Mouse (Mus musculus): ENCODE data around the gene Pln. TPM values are rescaled to one million over a fixed set of nuclear protein-coding genes. Genes with fewer than 3 reads are reported as not detected.

Gene Pln
- polyA plus RNA-seq (2014; fragmentation: Nextera tagmentation; extraction: Ambion mirVana): 1.9 and 2.3 TPM in 2 replicates

- no peak within 1 kb of the TSS for H3K4me2 ChIP-seq (ENCODE audit: low read depth)
- 84% methylated on average over 6 of the region's 6 CpGs for WGBS
- no peak within 1 kb of the TSS for H3K4me3 ChIP-seq (ENCODE audit: low read depth, low read length)
- H3K36me3 ChIP-seq (ENCODE audit: control insufficient read depth, insufficient read depth, low read length): no peaks in the 10 kb centered on the region
- H3K4me1 ChIP-seq (ENCODE audit: control insufficient read depth, insufficient read depth, low read length): no peaks in the 10 kb centered on the region
- H3K27ac ChIP-seq (ENCODE audit: low read depth, low read length): no peak within 1 kb of the TSS
- H3K9me3 ChIP-seq (ENCODE audit: control insufficient read depth, low read length): no peaks in the 10 kb centered on the region
- ATAC-seq (ENCODE audit: insufficient read depth, low FRiP score, low TSS enrichment) (no peak), DNase-seq (ENCODE audit: low spot score) (no peak)
- H3K27me3 ChIP-seq (ENCODE audit: control insufficient read depth, insufficient read depth, low read length): no peaks in the 10 kb centered on the region
- no peak within 1 kb of the TSS for H3K9ac ChIP-seq (ENCODE audit: low read length)
These were observed at the start of gene Pln for GRCm38 (mm10) chr10:53337162-53337923. Gene Pln, plus strand, starts transcription at chr10:53337667.

- Histone ChIP-seq H3K36me3 (ENCODE audit: control insufficient read depth, insufficient read depth, low read length) (no peaks in the 10 kb centered on the region), H3K27ac (ENCODE audit: low read depth, low read length) (no peak overlapping the region), H3K4me1 (ENCODE audit: control insufficient read depth, insufficient read depth, low read length) (no peaks in the 10 kb centered on the region), H3K9ac (ENCODE audit: low read length) (no peak overlapping the region), H3K27me3 (ENCODE audit: control insufficient read depth, insufficient read depth, low read length) (no peaks in the 10 kb centered on the region), H3K4me3 (ENCODE audit: low read depth, low read length) (no peak overlapping the region), H3K9me3 (ENCODE audit: control insufficient read depth, low read length) (no peaks in the 10 kb centered on the region), H3K4me2 (ENCODE audit: low read depth) (no peak overlapping the region)
- WGBS: 57% methylated on average over 3 of the region's 3 CpGs
- no peak for ATAC-seq (ENCODE audit: insufficient read depth, low FRiP score, low TSS enrichment)
- DNase-seq (ENCODE audit: low spot score): no peak
These were observed 31.6 kb upstream of the Pln start for GRCm38 (mm10) chr10:53305867-53306266.

GRCm38 (mm10) chr10:53306674-53307073 is 30.8 kb upstream of the Pln start:
- Histone ChIP-seq H3K4me1 (ENCODE audit: control insufficient read depth, insufficient read depth, low read length) (no peaks in the 10 kb centered on the region), H3K9me3 (ENCODE audit: control insufficient read depth, low read length) (no peaks in the 10 kb centered on the region), H3K4me3 (ENCODE audit: low read depth, low read length) (no peak overlapping the region), H3K27me3 (ENCODE audit: control insufficient read depth, insufficient read depth, low read length) (no peaks in the 10 kb centered on the region), H3K4me2 (ENCODE audit: low read depth) (no peak overlapping the region), H3K27ac (ENCODE audit: low read depth, low read length) (no peak overlapping the region), H3K36me3 (ENCODE audit: control insufficient read depth, insufficient read depth, low read length) (no peaks in the 10 kb centered on the region), H3K9ac (ENCODE audit: low read length) (no peak overlapping the region)
- 93% methylated on average over 3 of the region's 3 CpGs for WGBS
- ATAC-seq (ENCODE audit: insufficient read depth, low FRiP score, low TSS enrichment) (no peak), DNase-seq (ENCODE audit: low spot score) (no peak)

GRCm38 (mm10) chr10:53323367-53323766 is 14.1 kb upstream of the Pln start:
- Histone ChIP-seq H3K9me3 (ENCODE audit: control insufficient read depth, low read length) (no peaks in the 10 kb centered on the region), H3K27ac (ENCODE audit: low read depth, low read length) (no peak overlapping the region), H3K27me3 (ENCODE audit: control insufficient read depth, insufficient read depth, low read length) (no peaks in the 10 kb centered on the region), H3K4me3 (ENCODE audit: low read depth, low read length) (no peak overlapping the region), H3K36me3 (ENCODE audit: control insufficient read depth, insufficient read depth, low read length) (no peaks in the 10 kb centered on the region), H3K4me2 (ENCODE audit: low read depth) (no peak overlapping the region), H3K9ac (ENCODE audit: low read length) (no peak overlapping the region), H3K4me1 (ENCODE audit: control insufficient read depth, insufficient read depth, low read length) (no peaks in the 10 kb centered on the region)
- no peak for ATAC-seq (ENCODE audit: insufficient read depth, low FRiP score, low TSS enrichment)
- no peak for DNase-seq (ENCODE audit: low spot score)

GRCm38 (mm10) chr10:53324663-53325062 is 12.8 kb upstream of the Pln start:
- no peaks in the 10 kb centered on the region for H3K4me1 ChIP-seq (ENCODE audit: control insufficient read depth, insufficient read depth, low read length)
- no peak overlapping the region for H3K4me3 ChIP-seq (ENCODE audit: low read depth, low read length)
- no peak for ATAC-seq (ENCODE audit: insufficient read depth, low FRiP score, low TSS enrichment)
- no peak for DNase-seq (ENCODE audit: low spot score)
- WGBS: 74% methylated on average over 1 of the region's 1 CpGs
- no peaks in the 10 kb centered on the region for H3K36me3 ChIP-seq (ENCODE audit: control insufficient read depth, insufficient read depth, low read length)
- H3K9me3 ChIP-seq (ENCODE audit: control insufficient read depth, low read length): no peaks in the 10 kb centered on the region
- no peaks in the 10 kb centered on the region for H3K27me3 ChIP-seq (ENCODE audit: control insufficient read depth, insufficient read depth, low read length)
- no peak overlapping the region for H3K4me2 ChIP-seq (ENCODE audit: low read depth)
- no peak overlapping the region for H3K27ac ChIP-seq (ENCODE audit: low read depth, low read length)
- H3K9ac ChIP-seq (ENCODE audit: low read length): no peak overlapping the region

GRCm38 (mm10) chr10:53326367-53326766 is 11.1 kb upstream of the Pln start:
- ATAC-seq (ENCODE audit: insufficient read depth, low FRiP score, low TSS enrichment) (no peak), DNase-seq (ENCODE audit: low spot score) (no peak)
- Histone ChIP-seq H3K27ac (ENCODE audit: low read depth, low read length) (no peak overlapping the region), H3K9ac (ENCODE audit: low read length) (no peak overlapping the region), H3K27me3 (ENCODE audit: control insufficient read depth, insufficient read depth, low read length) (no peaks in the 10 kb centered on the region), H3K4me3 (ENCODE audit: low read depth, low read length) (no peak overlapping the region), H3K4me1 (ENCODE audit: control insufficient read depth, insufficient read depth, low read length) (no peaks in the 10 kb centered on the region), H3K36me3 (ENCODE audit: control insufficient read depth, insufficient read depth, low read length) (no peaks in the 10 kb centered on the region), H3K9me3 (ENCODE audit: control insufficient read depth, low read length) (no peaks in the 10 kb centered on the region), H3K4me2 (ENCODE audit: low read depth) (no peak overlapping the region)

- ATAC-seq (ENCODE audit: insufficient read depth, low FRiP score, low TSS enrichment): no peak
- no peaks in the 10 kb centered on the region for H3K27me3 ChIP-seq (ENCODE audit: control insufficient read depth, insufficient read depth, low read length)
- H3K4me1 ChIP-seq (ENCODE audit: control insufficient read depth, insufficient read depth, low read length): no peaks in the 10 kb centered on the region
- H3K9me3 ChIP-seq (ENCODE audit: control insufficient read depth, low read length): no peaks in the 10 kb centered on the region
- 88% methylated on average over 3 of the region's 3 CpGs for WGBS
- no peak overlapping the region for H3K4me2 ChIP-seq (ENCODE audit: low read depth)
- no peaks in the 10 kb centered on the region for H3K36me3 ChIP-seq (ENCODE audit: control insufficient read depth, insufficient read depth, low read length)
- H3K27ac ChIP-seq (ENCODE audit: low read depth, low read length): no peak overlapping the region
- H3K9ac ChIP-seq (ENCODE audit: low read length): no peak overlapping the region
- H3K4me3 ChIP-seq (ENCODE audit: low read depth, low read length): no peak overlapping the region
- no peak for DNase-seq (ENCODE audit: low spot score)
These were observed 8.2 kb upstream of the Pln start for GRCm38 (mm10) chr10:53329257-53329656.

GRCm38 (mm10) chr10:53332752-53333151 is 4.7 kb upstream of the Pln start:
- no peaks in the 10 kb centered on the region for H3K9me3 ChIP-seq (ENCODE audit: control insufficient read depth, low read length)
- H3K4me3 ChIP-seq (ENCODE audit: low read depth, low read length): no peak overlapping the region
- ATAC-seq (ENCODE audit: insufficient read depth, low FRiP score, low TSS enrichment) (no peak), DNase-seq (ENCODE audit: low spot score) (no peak)
- H3K27me3 ChIP-seq (ENCODE audit: control insufficient read depth, insufficient read depth, low read length): no peaks in the 10 kb centered on the region
- H3K27ac ChIP-seq (ENCODE audit: low read depth, low read length): no peak overlapping the region
- no peaks in the 10 kb centered on the region for H3K36me3 ChIP-seq (ENCODE audit: control insufficient read depth, insufficient read depth, low read length)
- no peaks in the 10 kb centered on the region for H3K4me1 ChIP-seq (ENCODE audit: control insufficient read depth, insufficient read depth, low read length)
- 87% methylated on average over 2 of the region's 2 CpGs for WGBS
- H3K9ac ChIP-seq (ENCODE audit: low read length): no peak overlapping the region
- no peak overlapping the region for H3K4me2 ChIP-seq (ENCODE audit: low read depth)

- 89% methylated on average over 2 of the region's 2 CpGs for WGBS
- no peaks in the 10 kb centered on the region for H3K36me3 ChIP-seq (ENCODE audit: control insufficient read depth, insufficient read depth, low read length)
- no peaks in the 10 kb centered on the region for H3K27me3 ChIP-seq (ENCODE audit: control insufficient read depth, insufficient read depth, low read length)
- no peak overlapping the region for H3K4me3 ChIP-seq (ENCODE audit: low read depth, low read length)
- no peak overlapping the region for H3K4me2 ChIP-seq (ENCODE audit: low read depth)
- no peaks in the 10 kb centered on the region for H3K9me3 ChIP-seq (ENCODE audit: control insufficient read depth, low read length)
- DNase-seq (ENCODE audit: low spot score) (no peak), ATAC-seq (ENCODE audit: insufficient read depth, low FRiP score, low TSS enrichment) (no peak)
- H3K27ac ChIP-seq (ENCODE audit: low read depth, low read length): no peak overlapping the region
- H3K4me1 ChIP-seq (ENCODE audit: control insufficient read depth, insufficient read depth, low read length): no peaks in the 10 kb centered on the region
- H3K9ac ChIP-seq (ENCODE audit: low read length): no peak overlapping the region
These were observed 2.2 kb upstream of the Pln start for GRCm38 (mm10) chr10:53335266-53335665.
